Mouse (Mus musculus) liver, postnatal 0 days (tissue): Measurements from ENCODE around the gene Gm6525.

Source experiments
- CTCF ChIP-seq: sonication (generic); IDR thresholded peaks from 2 replicates; pipeline ENCODE4 v1.5.1; 2016; ENCODE audit warnings: antibody characterized with exemption, low read depth
- EP300 ChIP-seq: IDR thresholded peaks from 2 replicates; pipeline ENCODE4 v1.6.1; 2016; ENCODE audit warnings: antibody characterized with exemption, low read depth, mild to moderate bottlenecking

DNA sequence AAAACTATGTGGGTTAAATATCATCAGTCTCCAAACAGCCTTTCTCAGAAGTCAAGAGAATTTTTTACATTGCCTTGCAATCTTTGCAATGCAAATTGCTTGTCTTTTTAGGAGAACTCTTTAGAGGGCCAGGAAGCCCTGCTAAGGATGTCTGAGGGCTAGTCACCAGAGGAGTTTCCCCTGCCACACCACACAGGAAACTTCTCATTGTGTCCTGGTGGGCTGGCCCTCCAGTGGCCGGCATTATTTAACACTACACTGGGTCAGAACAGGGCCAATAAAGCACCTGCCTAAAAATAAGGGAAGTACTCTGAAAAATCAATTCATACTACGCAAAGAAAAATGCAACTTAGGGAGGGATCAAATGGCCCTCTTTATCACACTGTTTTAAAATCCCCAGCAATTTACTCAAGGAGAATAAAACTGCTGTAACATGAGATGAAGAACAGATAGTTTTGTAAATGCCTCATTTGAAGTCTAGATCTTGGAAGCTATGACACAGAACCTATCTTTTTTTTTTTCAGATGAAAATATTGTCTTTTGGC, 45.3 kb downstream of the Gm6525 start:
- no peak for TF ChIP-seq CTCF
- no peak for TF ChIP-seq EP300
